Mouse (Mus musculus): ENCODE measurements around the gene Trmt11. TPM values are rescaled to one million over a fixed set of nuclear protein-coding genes. Genes with fewer than 3 reads are reported as not detected.

Trmt11 gene
- polyA plus RNA-seq, 1 experiment from 2014 or later: 35.2 TPM

DNA sequence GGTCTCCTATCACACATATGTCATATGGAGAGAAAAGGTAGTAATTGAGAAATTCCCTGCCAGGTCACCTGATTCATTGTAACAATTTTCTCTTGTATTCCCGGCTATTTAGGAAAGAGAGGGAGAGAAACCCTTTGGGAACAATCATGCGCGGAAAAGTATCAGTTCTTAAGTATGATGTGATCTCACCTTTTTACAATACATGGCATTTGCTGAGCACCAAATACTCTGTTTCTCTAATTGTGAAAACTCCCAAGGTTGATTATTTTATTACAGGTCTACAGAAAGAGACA lies 18.3 kb upstream of the Trmt11 start:
- Histone ChIP-seq H3K27ac (no peak overlapping the region), H3K4me2 (peak overlapping the region; percentile 70), H3K4me3 (replicated peaks) (peak overlapping the region; percentile 60), H3K9ac (replicated peaks) (no peak overlapping the region), H3K4me1 (replicated peaks) (peaks cover 3% of the 10 kb centered on the region; the same call in 1 of the 2 replicates), H3K36me3 (no peaks in the 10 kb centered on the region), H3K27me3 (0 out of 2 replicates have a peak, but pooled peaks cover 5% of the 10 kb centered on the region), H3K9me3 (no peaks in the 10 kb centered on the region)
- WGBS: 44% methylated on average over 3 of the region's 3 CpGs
- no peak for ATAC-seq (ENCODE audit: insufficient number of reproducible peaks, insufficient read depth, low FRiP score, low TSS enrichment, low read depth)

DNA sequence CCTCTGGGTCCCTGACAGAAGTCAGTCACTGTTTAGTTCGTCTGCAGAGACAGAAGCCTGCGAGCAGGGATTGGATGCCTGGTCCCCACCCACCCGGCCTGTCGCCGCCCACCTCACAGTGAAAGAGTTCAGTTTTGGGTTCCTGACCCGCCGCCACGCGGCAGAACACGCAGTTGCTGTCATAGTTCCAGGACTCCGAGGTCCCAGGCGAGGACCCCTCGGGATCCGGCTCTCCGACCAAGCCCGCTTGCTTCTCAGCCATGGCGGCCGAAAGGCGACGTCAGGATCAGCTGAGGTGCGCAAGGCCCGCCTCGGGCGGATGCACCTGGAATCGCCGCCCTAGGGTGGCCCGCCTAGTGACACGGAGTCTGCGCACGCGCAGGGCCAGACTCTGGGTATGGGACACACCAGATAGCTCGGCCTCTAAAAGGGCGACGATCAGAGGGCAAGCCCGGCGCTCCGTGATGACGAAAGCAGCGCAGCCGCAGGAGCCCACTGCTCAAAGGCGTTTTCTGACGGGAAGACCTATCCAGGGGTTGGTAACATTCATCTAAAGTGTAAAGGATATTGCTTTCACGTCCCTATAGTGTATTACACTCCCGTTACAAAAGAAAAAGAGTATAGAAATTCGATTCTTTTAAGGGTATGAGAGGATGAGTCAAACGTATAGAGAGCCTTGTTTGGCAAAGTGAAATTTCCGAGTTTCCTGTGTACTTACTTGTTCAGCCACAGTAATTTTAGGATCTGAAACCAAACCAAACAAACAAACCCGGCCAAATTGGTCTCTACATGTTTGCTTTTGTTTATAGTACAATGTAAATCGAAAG lies 17.8 kb upstream of the Trmt11 start:
- peak; percentile 100 for ATAC-seq (ENCODE audit: insufficient number of reproducible peaks, insufficient read depth, low FRiP score, low TSS enrichment, low read depth)
- H3K27me3 ChIP-seq: 0 out of 2 replicates have a peak, but pooled peaks cover 5% of the 10 kb centered on the region

DNA sequence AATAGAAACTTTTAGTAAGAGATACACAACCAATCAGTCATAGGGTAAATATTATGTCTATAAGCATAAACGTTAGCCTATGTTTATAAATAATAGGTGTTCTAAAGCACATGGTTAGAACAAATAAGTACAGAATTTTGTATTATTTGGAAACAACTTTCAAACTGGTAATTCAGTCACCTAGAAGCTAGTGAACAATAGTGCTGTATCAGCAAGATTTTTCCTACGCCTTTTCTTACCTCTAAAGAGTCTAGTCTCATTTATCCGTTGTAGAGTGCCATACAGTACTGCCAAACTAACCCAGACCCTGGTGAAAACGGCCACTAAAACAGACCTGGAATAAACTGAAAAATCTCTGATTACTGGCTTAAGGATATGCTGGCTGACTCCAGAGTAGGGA lies 12.5 kb upstream of the Trmt11 start:
- Histone ChIP-seq H3K36me3 (peaks cover 4% of the 10 kb centered on the region; the same call in 1 of the 2 replicates), H3K27ac (no peak overlapping the region), H3K9ac (replicated peaks) (no peak overlapping the region), H3K4me3 (replicated peaks) (no peak overlapping the region), H3K9me3 (no peaks in the 10 kb centered on the region), H3K4me2 (no peak overlapping the region), H3K27me3 (no peaks in the 10 kb centered on the region), H3K4me1 (replicated peaks) (peaks cover 3% of the 10 kb centered on the region; the same call in 1 of the 2 replicates)
- WGBS: 82% methylated on average over 4 of the region's 4 CpGs
- no peak for ATAC-seq (ENCODE audit: insufficient number of reproducible peaks, insufficient read depth, low FRiP score, low TSS enrichment, low read depth)

More for the DNA sequence above, 17.8 kb upstream of the Trmt11 start:
- Histone ChIP-seq H3K4me2 (peak overlapping the region; percentile 70), H3K4me3 (replicated peaks) (peak overlapping the region; percentile 60), H3K4me1 (replicated peaks) (peaks cover 3% of the 10 kb centered on the region; the same call in 1 of the 2 replicates), H3K36me3 (no peaks in the 10 kb centered on the region), H3K9me3 (no peaks in the 10 kb centered on the region), H3K9ac (replicated peaks) (peak overlapping the region; percentile 71), H3K27ac (peak overlapping the region; percentile 96)
- 1% methylated on average over 49 of the region's 49 CpGs for WGBS

DNA sequence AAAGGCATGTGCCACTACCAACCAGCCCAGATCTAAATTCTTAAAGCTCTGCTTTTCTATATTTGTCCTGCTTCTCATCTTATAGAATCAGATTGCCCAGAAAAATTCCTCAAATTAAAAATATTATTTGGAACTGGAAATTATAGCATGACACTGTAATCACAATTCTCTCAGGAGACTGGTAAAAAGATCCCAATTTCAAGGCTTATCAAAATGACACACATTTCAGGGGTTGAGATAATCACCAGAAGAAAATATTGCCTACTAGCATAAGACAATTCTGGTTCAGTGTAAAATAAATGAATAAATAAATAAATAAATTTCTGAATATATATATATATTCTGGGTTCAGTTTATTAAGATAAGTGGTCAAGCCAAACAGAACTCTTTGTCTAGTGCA lies 9.1 kb upstream of the Trmt11 start:
- Histone ChIP-seq H3K9me3 (no peaks in the 10 kb centered on the region), H3K4me1 (replicated peaks) (no peaks in the 10 kb centered on the region), H3K4me2 (no peak overlapping the region), H3K36me3 (peaks cover 8% of the 10 kb centered on the region; the same call in 1 of the 2 replicates), H3K27ac (no peak overlapping the region), H3K9ac (replicated peaks) (no peak overlapping the region), H3K4me3 (replicated peaks) (no peak overlapping the region), H3K27me3 (no peaks in the 10 kb centered on the region)
- ATAC-seq (ENCODE audit: insufficient number of reproducible peaks, insufficient read depth, low FRiP score, low TSS enrichment, low read depth): no peak

DNA sequence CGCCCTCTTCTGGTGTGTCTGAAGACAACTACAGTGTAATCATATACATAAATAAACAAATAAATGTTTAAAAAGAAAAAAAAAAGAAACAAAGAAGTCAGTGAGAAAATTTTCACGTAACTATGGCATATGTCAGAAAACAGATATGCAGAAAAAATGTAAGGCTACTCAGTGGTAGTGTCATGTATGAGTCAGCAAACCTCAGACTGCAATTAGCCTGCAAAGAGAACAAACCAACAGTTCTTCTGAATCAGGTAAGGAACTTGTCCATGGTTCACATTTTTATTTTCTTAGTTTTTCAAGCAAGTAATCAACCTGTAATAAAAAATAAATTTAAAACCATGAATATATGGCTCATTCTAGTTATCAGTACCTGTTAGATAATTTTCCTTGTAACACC lies 7.6 kb upstream of the Trmt11 start:
- no peak for ATAC-seq (ENCODE audit: insufficient number of reproducible peaks, insufficient read depth, low FRiP score, low TSS enrichment, low read depth)
- 77% methylated on average over 2 of the region's 2 CpGs for WGBS
- Histone ChIP-seq H3K27ac (no peak overlapping the region), H3K9ac (replicated peaks) (no peak overlapping the region), H3K36me3 (peaks cover 8% of the 10 kb centered on the region; the same call in 1 of the 2 replicates), H3K9me3 (no peaks in the 10 kb centered on the region), H3K4me2 (no peak overlapping the region), H3K27me3 (no peaks in the 10 kb centered on the region), H3K4me3 (replicated peaks) (no peak overlapping the region), H3K4me1 (replicated peaks) (no peaks in the 10 kb centered on the region)

DNA sequence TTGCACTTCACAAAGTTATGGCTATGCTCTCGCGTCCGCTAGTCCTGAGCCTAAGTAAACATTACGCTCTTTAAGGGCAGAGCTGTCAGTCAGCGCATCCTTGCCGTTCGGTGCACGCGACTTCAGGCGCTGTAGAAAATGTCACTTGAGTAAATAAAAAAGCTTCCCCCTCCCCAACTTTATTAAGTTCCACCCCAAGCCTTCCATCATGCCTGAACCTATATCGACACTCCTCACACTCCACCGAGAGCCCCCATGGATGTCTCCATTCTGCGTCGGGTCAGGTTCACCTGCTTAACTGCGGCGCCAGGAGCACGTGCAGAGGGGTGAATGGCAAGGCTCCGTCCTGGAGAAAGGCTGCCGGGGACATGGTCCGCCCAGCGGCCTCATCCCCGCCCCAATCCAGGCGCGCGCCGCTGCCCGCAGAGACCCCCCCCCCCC lies 435 bp downstream of the Trmt11 start:
- H3K27ac ChIP-seq: peak overlapping the region; percentile 85
- peak overlapping the region; percentile 87 for H3K9ac ChIP-seq (replicated peaks)
- no peaks in the 10 kb centered on the region for H3K9me3 ChIP-seq
- H3K36me3 ChIP-seq: peaks cover 19% of the 10 kb centered on the region
- peak overlapping the region; percentile 67 for H3K4me3 ChIP-seq (replicated peaks)
- H3K27me3 ChIP-seq: no peaks in the 10 kb centered on the region
- peak overlapping the region; percentile 79 for H3K4me2 ChIP-seq
- ATAC-seq (ENCODE audit: insufficient number of reproducible peaks, insufficient read depth, low FRiP score, low TSS enrichment, low read depth): peak; percentile 89
- peaks cover 10% of the 10 kb centered on the region for H3K4me1 ChIP-seq (replicated peaks)
- under 1% methylated on average over 27 of the region's 27 CpGs for WGBS

DNA sequence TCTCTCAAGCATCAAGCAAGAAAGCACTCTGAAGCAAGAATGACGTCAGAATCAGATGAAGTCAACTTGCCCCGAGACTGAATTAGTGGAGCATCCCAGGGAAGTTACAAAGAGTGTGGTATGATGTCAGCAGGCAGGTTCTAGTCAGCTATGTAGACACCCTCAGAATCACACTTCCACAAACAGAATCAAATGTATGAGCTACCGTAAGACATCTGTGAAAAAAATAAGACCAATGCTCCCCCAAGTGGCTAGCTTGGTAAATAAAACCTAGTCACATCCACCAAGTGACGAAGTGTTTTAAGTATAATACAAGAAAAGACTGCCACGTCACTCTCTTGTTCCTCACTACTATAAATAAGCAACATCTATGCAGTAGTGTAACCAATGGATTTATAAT lies 13.5 kb downstream of the Trmt11 start:
- WGBS: 73% methylated on average over 5 of the region's 5 CpGs
- ATAC-seq (ENCODE audit: insufficient number of reproducible peaks, insufficient read depth, low FRiP score, low TSS enrichment, low read depth): no peak
- Histone ChIP-seq H3K4me3 (replicated peaks) (no peak overlapping the region), H3K4me1 (replicated peaks) (no peaks in the 10 kb centered on the region), H3K4me2 (no peak overlapping the region), H3K36me3 (peaks cover 66% of the 10 kb centered on the region), H3K27me3 (no peaks in the 10 kb centered on the region), H3K9me3 (no peaks in the 10 kb centered on the region), H3K27ac (no peak overlapping the region), H3K9ac (replicated peaks) (no peak overlapping the region)

DNA sequence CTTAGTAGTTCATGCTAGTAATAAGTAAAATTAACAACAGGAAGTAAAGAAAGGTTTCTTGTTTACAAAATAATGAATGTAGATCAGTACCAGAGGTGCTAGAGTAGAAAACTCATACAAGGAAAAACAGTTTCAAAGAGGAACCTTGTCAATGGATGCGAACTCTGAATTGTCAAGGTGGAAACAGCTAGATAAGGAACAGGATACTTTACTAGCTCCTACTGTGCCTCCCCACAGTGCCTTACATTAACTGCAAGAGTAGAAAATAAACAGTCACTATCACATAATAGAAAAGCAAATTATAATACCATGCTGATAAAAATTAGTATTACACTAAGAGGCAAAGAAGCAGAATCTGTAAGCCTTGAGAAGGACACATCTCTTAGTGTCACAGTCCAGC lies 14.9 kb downstream of the Trmt11 start:
- Histone ChIP-seq H3K27ac (no peak overlapping the region), H3K27me3 (no peaks in the 10 kb centered on the region), H3K9ac (replicated peaks) (no peak overlapping the region), H3K4me2 (no peak overlapping the region), H3K4me1 (replicated peaks) (no peaks in the 10 kb centered on the region), H3K36me3 (peaks cover 67% of the 10 kb centered on the region), H3K9me3 (no peaks in the 10 kb centered on the region), H3K4me3 (replicated peaks) (no peak overlapping the region)
- ATAC-seq (ENCODE audit: insufficient number of reproducible peaks, insufficient read depth, low FRiP score, low TSS enrichment, low read depth): no peak
- 46% methylated on average over 1 of the region's 1 CpGs for WGBS

DNA sequence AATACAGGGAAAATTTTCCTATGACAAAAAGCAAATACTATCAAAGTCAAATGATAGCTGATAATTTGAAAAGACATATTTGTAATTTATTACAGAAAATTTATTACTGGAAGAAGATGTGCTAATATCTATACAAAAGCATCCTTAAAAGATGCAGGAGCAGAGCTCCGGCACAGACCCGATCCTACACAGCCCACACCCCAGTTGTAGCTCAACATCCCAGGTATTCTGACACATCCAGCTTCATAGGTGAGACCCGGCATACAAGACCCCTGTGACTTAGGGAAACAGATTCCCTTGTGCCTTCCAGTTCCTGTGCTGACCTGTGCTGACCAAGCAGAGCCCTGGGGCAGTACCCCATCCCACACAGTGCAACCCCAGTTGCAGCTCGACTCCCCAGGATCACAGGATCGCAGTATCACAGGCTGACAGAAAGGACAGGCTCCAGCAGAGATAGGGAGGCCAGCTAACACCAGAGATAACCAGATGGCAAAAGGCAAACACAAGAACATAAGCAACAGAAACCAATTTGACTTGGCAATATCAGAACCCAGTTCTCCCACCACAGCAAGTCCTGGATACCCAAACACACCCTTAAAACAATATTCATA lies 22.8 kb downstream of the Trmt11 start:
- Histone ChIP-seq H3K27ac (no peak overlapping the region), H3K9ac (replicated peaks) (no peak overlapping the region), H3K4me2 (no peak overlapping the region), H3K4me3 (replicated peaks) (no peak overlapping the region), H3K36me3 (peaks cover 18% of the 10 kb centered on the region), H3K4me1 (replicated peaks) (no peaks in the 10 kb centered on the region), H3K27me3 (no peaks in the 10 kb centered on the region), H3K9me3 (no peaks in the 10 kb centered on the region)
- 93% methylated on average over 5 of the region's 5 CpGs for WGBS
- no peak; the same call in 1 of the 2 replicates for ATAC-seq (ENCODE audit: insufficient number of reproducible peaks, insufficient read depth, low FRiP score, low TSS enrichment, low read depth)

DNA sequence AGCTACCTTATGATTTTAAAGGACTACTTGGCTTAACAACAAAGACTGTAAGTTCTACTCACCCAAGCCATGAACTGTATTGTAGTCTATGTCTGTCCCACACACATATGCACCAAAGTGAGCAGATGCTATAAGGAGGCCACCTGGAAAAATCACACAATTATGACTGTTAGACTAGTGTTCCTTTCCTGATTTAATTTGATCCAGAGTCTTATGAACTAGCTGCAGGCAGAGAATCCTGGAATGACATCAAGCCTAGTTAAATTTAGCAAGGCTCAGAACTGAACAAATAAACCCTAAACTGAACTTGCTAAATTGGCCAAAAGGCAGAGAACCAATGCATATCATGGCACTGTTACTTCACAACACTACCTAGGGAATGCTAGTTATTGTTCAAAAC lies 34.2 kb downstream of the Trmt11 start:
- H3K36me3 ChIP-seq: peaks cover 28% of the 10 kb centered on the region
- H3K4me2 ChIP-seq: no peak overlapping the region
- no peaks in the 10 kb centered on the region for H3K27me3 ChIP-seq
- no peaks in the 10 kb centered on the region for H3K9me3 ChIP-seq
- H3K9ac ChIP-seq (replicated peaks): no peak overlapping the region
- H3K4me3 ChIP-seq (replicated peaks): no peak overlapping the region
- no peak for ATAC-seq (ENCODE audit: insufficient number of reproducible peaks, insufficient read depth, low FRiP score, low TSS enrichment, low read depth)
- no peak overlapping the region for H3K27ac ChIP-seq
- no peaks in the 10 kb centered on the region for H3K4me1 ChIP-seq (replicated peaks)

DNA sequence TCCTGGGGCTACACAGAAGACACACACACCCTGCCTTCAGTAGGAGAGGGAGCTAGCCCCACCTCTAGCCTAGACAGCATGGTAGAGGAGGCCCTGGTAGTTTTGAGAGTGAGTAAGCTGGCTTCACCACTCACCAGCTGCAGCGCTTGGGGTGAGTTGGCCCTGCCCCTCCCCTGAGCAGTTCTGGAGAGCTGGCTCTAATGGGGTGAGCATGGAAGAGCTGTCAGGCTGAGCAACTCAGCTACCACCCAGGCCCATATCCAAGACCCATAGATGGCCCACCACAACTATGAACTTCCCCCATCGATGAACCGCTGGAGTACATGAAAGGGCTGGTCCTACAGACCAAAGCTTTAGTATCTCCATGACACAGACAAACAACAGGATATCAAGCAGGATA lies 35.9 kb downstream of the Trmt11 start:
- H3K9me3 ChIP-seq: no peaks in the 10 kb centered on the region
- peaks cover 36% of the 10 kb centered on the region for H3K36me3 ChIP-seq
- no peak for ATAC-seq (ENCODE audit: insufficient number of reproducible peaks, insufficient read depth, low FRiP score, low TSS enrichment, low read depth)

More for the DNA sequence above, 35.9 kb downstream of the Trmt11 start:
- no peaks in the 10 kb centered on the region for H3K27me3 ChIP-seq
- H3K4me2 ChIP-seq: no peak overlapping the region
- no peak overlapping the region for H3K27ac ChIP-seq
- H3K9ac ChIP-seq (replicated peaks): no peak overlapping the region
- WGBS: 97% methylated on average over 3 of the region's 3 CpGs
- no peaks in the 10 kb centered on the region for H3K4me1 ChIP-seq (replicated peaks)
- no peak overlapping the region for H3K4me3 ChIP-seq (replicated peaks)
